Mouse (Mus musculus) CH12.LX (cell line): ENCODE results near the gene Agps. TPM values are rescaled to one million over a fixed set of nuclear protein-coding genes. Genes with fewer than 3 reads are reported as not detected.

Experiments used
- DNase-seq: peaks from one replicate; pipeline ENCODE4 v3.0.0-alpha.2; 2013; ENCODE audit errors: extremely low read depth
- H3K27ac ChIP-seq: 2 replicates; pipeline ENCODE4 v1.5.1; 2012; ENCODE audit warnings: low read depth, mild to moderate bottlenecking, control low read depth, moderate library complexity; ENCODE audit not compliant: insufficient read depth
- H3K27me3 ChIP-seq: replicated peaks from 2 replicates; pipeline ENCODE3; 2012; ENCODE audit warnings: inconsistent platforms
- H3K36me3 ChIP-seq, 2 experiments: replicated peaks in 1 of 2; 2 replicates each; pipeline versions ENCODE3 to v1.6.1; 2012; ENCODE audit warnings: inconsistent platforms in 1 of 2, low read length in 1 of 2, mild to moderate bottlenecking in 1 of 2, mixed read lengths in 1 of 2, moderate library complexity in 1 of 2; ENCODE audit not compliant: control insufficient read depth in 1 of 2, insufficient read depth in 1 of 2
- H3K4me1 ChIP-seq, 2 experiments: 2 replicates each; pipeline ENCODE4 v1.6.1; 2012; ENCODE audit warnings: inconsistent platforms in 1 of 2, moderate library complexity in 1 of 2; ENCODE audit not compliant: insufficient read depth in 2 of 2, control insufficient read depth in 1 of 2
- H3K4me2 ChIP-seq: 2 replicates; pipeline ENCODE4 v1.6.1; 2012; ENCODE audit warnings: low read depth, mild to moderate bottlenecking, control low read depth; ENCODE audit not compliant: poor library complexity, insufficient read depth, severe bottlenecking
- H3K4me3 ChIP-seq, 3 experiments: fragments of 150-350 bp in 1 of 3; sonication (generic) in 1 of 3; replicated peaks in 1 of 3; 2 replicates each; pipeline versions ENCODE3 to v1.5.1; 2011 to 2012; ENCODE audit warnings: low read depth in 2 of 3, low read length in 2 of 3, mild to moderate bottlenecking in 2 of 3, moderate library complexity in 2 of 3, control low read depth in 1 of 3, improper control_type of control experiment in 1 of 3, inconsistent platforms in 1 of 3, mixed read lengths in 1 of 3; ENCODE audit not compliant: poor library complexity in 1 of 3
- H3K79me2 ChIP-seq: replicated peaks from 2 replicates; pipeline ENCODE4 v1.6.1; 2012; ENCODE audit warnings: mild to moderate bottlenecking, moderate library complexity; ENCODE audit not compliant: control insufficient read depth, poor library complexity, insufficient read depth, severe bottlenecking; ENCODE audit errors: extremely low read depth
- H3K9ac ChIP-seq: 2 replicates; pipeline ENCODE4 v1.6.1; 2012; ENCODE audit warnings: low read depth, mild to moderate bottlenecking, control low read depth, moderate library complexity; ENCODE audit not compliant: insufficient read depth
- H3K9me3 ChIP-seq: replicated peaks from 2 replicates; pipeline ENCODE3; 2012; ENCODE audit warnings: low read length, inconsistent platforms, mixed read lengths
- BHLHE40 ChIP-seq: IDR thresholded peaks from 2 replicates; pipeline ENCODE4 v1.6.1; 2011; ENCODE audit warnings: mild to moderate bottlenecking, low read depth, low read length, improper control_type of control experiment
- EP300 ChIP-seq: IDR thresholded peaks from 2 replicates; pipeline ENCODE4 v1.6.1; 2011; ENCODE audit warnings: low read length, improper control_type of control experiment
- KAT2A ChIP-seq: IDR thresholded peaks from 2 replicates; pipeline ENCODE4 v1.6.1; 2012; ENCODE audit warnings: low read length, improper control_type of control experiment, inconsistent platforms; ENCODE audit not compliant: insufficient replicate concordance
- MAX ChIP-seq: IDR thresholded peaks from 2 replicates; pipeline ENCODE4 v1.6.1; 2011; ENCODE audit warnings: low read length, improper control_type of control experiment
- MEF2A ChIP-seq: IDR thresholded peaks from 2 replicates; pipeline ENCODE4 v1.6.1; 2014; ENCODE audit warnings: low read depth, mild to moderate bottlenecking, inconsistent platforms, low read length, improper control_type of control experiment, borderline replicate concordance
- MXI1 ChIP-seq: IDR thresholded peaks from 2 replicates; pipeline ENCODE4 v1.6.1; 2011; ENCODE audit warnings: mild to moderate bottlenecking, low read depth, low read length, improper control_type of control experiment
- NRF1 ChIP-seq: IDR thresholded peaks from 2 replicates; pipeline ENCODE4 v1.6.1; 2014; ENCODE audit warnings: low read depth, mild to moderate bottlenecking, inconsistent platforms, low read length, improper control_type of control experiment, moderate library complexity
- SIN3A ChIP-seq: IDR thresholded peaks from 2 replicates; pipeline ENCODE4 v1.6.1; 2012; ENCODE audit warnings: low read length, improper control_type of control experiment, inconsistent platforms
- TBP ChIP-seq: conservative IDR thresholded peaks from 2 replicates; pipeline ENCODE4 v1.6.1; 2011; ENCODE audit warnings: low read depth, low read length, improper control_type of control experiment
- TCF12 ChIP-seq: IDR thresholded peaks from 2 replicates; pipeline ENCODE4 v1.6.1; 2014; ENCODE audit warnings: low read depth, mild to moderate bottlenecking, inconsistent platforms, low read length, improper control_type of control experiment
- UBTF ChIP-seq: IDR thresholded peaks from 2 replicates; pipeline ENCODE4 v1.6.1; 2012; ENCODE audit warnings: low read depth, mild to moderate bottlenecking, inconsistent platforms, low read length, improper control_type of control experiment, moderate library complexity
- USF2 ChIP-seq: conservative IDR thresholded peaks from 2 replicates; pipeline ENCODE4 v1.6.1; 2011; ENCODE audit warnings: low read depth, low read length, improper control_type of control experiment
- ZC3H11A ChIP-seq: IDR thresholded peaks from 2 replicates; pipeline ENCODE4 v1.6.1; 2012; ENCODE audit warnings: low read depth, mild to moderate bottlenecking, inconsistent platforms, low read length, improper control_type of control experiment
- ZMIZ1 ChIP-seq: IDR thresholded peaks from 2 replicates; pipeline ENCODE4 v1.6.1; 2012; ENCODE audit warnings: low read depth, mild to moderate bottlenecking, inconsistent platforms, low read length, improper control_type of control experiment
- ZNF384 ChIP-seq: IDR thresholded peaks from 2 replicates; pipeline ENCODE4 v1.6.1; 2012; ENCODE audit warnings: low read depth, low read length, improper control_type of control experiment, inconsistent platforms
- dilution Hi-C: fragments of 300-500 bp; cut with MboI; formaldehyde crosslinking; loops from 2 replicates; pipeline ENCODE4 v1.14.3; 2020; ENCODE audit warnings: low sequenced_read_pairs; ENCODE audit not compliant: extremely low pct_unique_long_range_greater_than_20kb, extremely low pct_ligation_motif_present
- in situ Hi-C: fragments of 300-500 bp; cut with MboI; formaldehyde crosslinking; loops from 3 replicates; pipeline ENCODE4 v1.14.3; 2019; ENCODE audit warnings: low sequenced_read_pairs, low pct_ligation_motif_present, low pct_unique_long_range_greater_than_20kb, mixed read lengths
- polyA plus RNA-seq: library from polyadenylated mRNA; unstranded; fragments of >175 nt; gene quantifications from 2 replicates; pipeline ENCODE4 v1.2.1, GENCODE M21; 2012; ENCODE audit warnings: low read depth; ENCODE audit not compliant: insufficient read length
- total RNA-seq, 2 experiments: library from RNA; depleted of rRNA; stranded (reverse); fragments of 300-350 nt in 1 of 2; fragments of >200 nt in 1 of 2; gene quantifications; 2 replicates each; pipeline ENCODE4 v1.2.3; 2012 to 2014

Gene Agps
- total and polyA plus RNA-seq, 3 experiments, result 38.6 to 67.7 (median 49.3) TPM

GRCm38 (mm10) chr2:75834492-75834891, 2.5 kb downstream of the Agps start:
- Histone ChIP-seq H3K79me2 (peaks cover 59% of the 10 kb centered on the region), H3K4me1 (peaks cover 11 to 55% of the 10 kb centered on the region in 2 experiments), H3K9me3 (no peaks in the 10 kb centered on the region), H3K27me3 (no peaks in the 10 kb centered on the region), H3K4me2 (no peak overlapping the region; the same call in 1 of the 2 replicates), H3K4me3 (no peak overlapping the region), H3K9ac (peak overlapping the region; percentile 45; the same call in 1 of the 2 replicates), H3K27ac (no peak overlapping the region), H3K36me3 (peaks cover 3 to 26% of the 10 kb centered on the region in 2 experiments)
- no peak for DNase-seq
- dilution Hi-C loops, result no loop called here
- in situ Hi-C loops, result no loop called here
- no peak for TF ChIP-seq EP300
- no peak for TF ChIP-seq SIN3A
- TF ChIP-seq TBP, result no peak
- TF ChIP-seq ZNF384, result peak; percentile 74
- TF ChIP-seq NRF1, result no peak

GRCm38 (mm10) chr2:75842302-75842701, 10.3 kb downstream of the Agps start:
- Histone ChIP-seq H3K9me3 (no peaks in the 10 kb centered on the region), H3K27ac (no peak overlapping the region), H3K9ac (no peak overlapping the region), H3K4me3 (no peak overlapping the region), H3K79me2 (peaks cover 51% of the 10 kb centered on the region), H3K27me3 (no peaks in the 10 kb centered on the region), H3K4me1 (peaks cover 6 to 51% of the 10 kb centered on the region in 2 experiments), H3K36me3 (peaks cover 0 to 19% of the 10 kb centered on the region in 2 experiments), H3K4me2 (no peak overlapping the region)
- no peak for DNase-seq
- dilution Hi-C loops, result no loop called here
- TF ChIP-seq MXI1 (no peak), MAX (no peak), UBTF (no peak), ZC3H11A (no peak), KAT2A (no peak), ZMIZ1 (no peak), BHLHE40 (no peak), MEF2A (no peak), TBP (no peak), USF2 (no peak), TCF12 (no peak)
- in situ Hi-C loops, result no loop called here
